Mouse (Mus musculus) stomach, postnatal 0 days (tissue): ENCODE results near the gene U2surp.

Source experiments
- CTCF ChIP-seq: IDR thresholded peaks from 2 replicates; pipeline ENCODE4 v1.5.1; 2016; ENCODE audit warnings: antibody characterized with exemption, low read depth, mild to moderate bottlenecking, moderate library complexity
- EP300 ChIP-seq: optimal IDR thresholded peaks from 2 replicates; pipeline ENCODE3; 2016; ENCODE audit warnings: antibody characterized with exemption

GRCm38 (mm10) chr9:95542475-95542874, 30.7 kb upstream of the U2surp start:
- TF ChIP-seq CTCF (no peak), EP300 (no peak)
